Mouse (Mus musculus) CH12.LX (cell line): ENCODE data around the gene Pxn. TPM values are rescaled to one million over a fixed set of nuclear protein-coding genes. Genes with fewer than 3 reads are reported as not detected.

ENCODE experiments used
- DNase-seq: peaks from one replicate; pipeline ENCODE4 v3.0.0-alpha.2; 2013; ENCODE audit errors: extremely low read depth
- H3K27ac ChIP-seq: 2 replicates; pipeline ENCODE4 v1.5.1; 2012; ENCODE audit warnings: low read depth, mild to moderate bottlenecking, control low read depth, moderate library complexity; ENCODE audit not compliant: insufficient read depth
- H3K27me3 ChIP-seq: replicated peaks from 2 replicates; pipeline ENCODE3; 2012; ENCODE audit warnings: inconsistent platforms
- H3K36me3 ChIP-seq, 2 experiments: replicated peaks in 1 of 2; 2 replicates each; pipeline versions ENCODE3 to v1.6.1; 2012; ENCODE audit warnings: inconsistent platforms in 1 of 2, low read length in 1 of 2, mild to moderate bottlenecking in 1 of 2, mixed read lengths in 1 of 2, moderate library complexity in 1 of 2; ENCODE audit not compliant: control insufficient read depth in 1 of 2, insufficient read depth in 1 of 2
- H3K4me1 ChIP-seq, 2 experiments: 2 replicates each; pipeline ENCODE4 v1.6.1; 2012; ENCODE audit warnings: inconsistent platforms in 1 of 2, moderate library complexity in 1 of 2; ENCODE audit not compliant: insufficient read depth in 2 of 2, control insufficient read depth in 1 of 2
- H3K4me2 ChIP-seq: 2 replicates; pipeline ENCODE4 v1.6.1; 2012; ENCODE audit warnings: low read depth, mild to moderate bottlenecking, control low read depth; ENCODE audit not compliant: poor library complexity, insufficient read depth, severe bottlenecking
- H3K4me3 ChIP-seq, 3 experiments: fragments of 150-350 bp in 1 of 3; sonication (generic) in 1 of 3; replicated peaks in 1 of 3; 2 replicates each; pipeline versions ENCODE3 to v1.5.1; 2011 to 2012; ENCODE audit warnings: low read depth in 2 of 3, low read length in 2 of 3, mild to moderate bottlenecking in 2 of 3, moderate library complexity in 2 of 3, control low read depth in 1 of 3, improper control_type of control experiment in 1 of 3, inconsistent platforms in 1 of 3, mixed read lengths in 1 of 3; ENCODE audit not compliant: poor library complexity in 1 of 3
- H3K79me2 ChIP-seq: replicated peaks from 2 replicates; pipeline ENCODE4 v1.6.1; 2012; ENCODE audit warnings: mild to moderate bottlenecking, moderate library complexity; ENCODE audit not compliant: control insufficient read depth, poor library complexity, insufficient read depth, severe bottlenecking; ENCODE audit errors: extremely low read depth
- H3K9ac ChIP-seq: 2 replicates; pipeline ENCODE4 v1.6.1; 2012; ENCODE audit warnings: low read depth, mild to moderate bottlenecking, control low read depth, moderate library complexity; ENCODE audit not compliant: insufficient read depth
- H3K9me3 ChIP-seq: replicated peaks from 2 replicates; pipeline ENCODE3; 2012; ENCODE audit warnings: low read length, inconsistent platforms, mixed read lengths
- E2F4 ChIP-seq: IDR thresholded peaks from 2 replicates; pipeline ENCODE4 v1.6.1; 2011; ENCODE audit warnings: low read depth, low read length, improper control_type of control experiment; ENCODE audit not compliant: insufficient replicate concordance
- ELF1 ChIP-seq: IDR thresholded peaks from 2 replicates; pipeline ENCODE4 v1.6.1; 2014; ENCODE audit warnings: low read depth, mild to moderate bottlenecking, inconsistent platforms, low read length, improper control_type of control experiment
- EP300 ChIP-seq: IDR thresholded peaks from 2 replicates; pipeline ENCODE4 v1.6.1; 2011; ENCODE audit warnings: low read length, improper control_type of control experiment
- GABPA ChIP-seq: IDR thresholded peaks from 2 replicates; pipeline ENCODE4 v1.6.1; 2012; ENCODE audit warnings: low read depth, low read length, improper control_type of control experiment, inconsistent platforms; ENCODE audit not compliant: insufficient replicate concordance
- JUN ChIP-seq: IDR thresholded peaks from 2 replicates; pipeline ENCODE4 v1.6.1; 2011; ENCODE audit warnings: low read depth, mild to moderate bottlenecking, low read length, improper control_type of control experiment, moderate library complexity; ENCODE audit not compliant: insufficient read depth
- KAT2A ChIP-seq: IDR thresholded peaks from 2 replicates; pipeline ENCODE4 v1.6.1; 2012; ENCODE audit warnings: low read length, improper control_type of control experiment, inconsistent platforms; ENCODE audit not compliant: insufficient replicate concordance
- MAX ChIP-seq: IDR thresholded peaks from 2 replicates; pipeline ENCODE4 v1.6.1; 2011; ENCODE audit warnings: low read length, improper control_type of control experiment
- MAZ ChIP-seq: IDR thresholded peaks from 2 replicates; pipeline ENCODE4 v1.6.1; 2012; ENCODE audit warnings: low read depth, mild to moderate bottlenecking, inconsistent platforms, low read length, improper control_type of control experiment, moderate library complexity
- MXI1 ChIP-seq: IDR thresholded peaks from 2 replicates; pipeline ENCODE4 v1.6.1; 2011; ENCODE audit warnings: mild to moderate bottlenecking, low read depth, low read length, improper control_type of control experiment
- MYC ChIP-seq: IDR thresholded peaks from 2 replicates; pipeline ENCODE4 v1.6.1; 2011; ENCODE audit warnings: low read depth, mild to moderate bottlenecking, improper control_type of control experiment, low read length
- NRF1 ChIP-seq: IDR thresholded peaks from 2 replicates; pipeline ENCODE4 v1.6.1; 2014; ENCODE audit warnings: low read depth, mild to moderate bottlenecking, inconsistent platforms, low read length, improper control_type of control experiment, moderate library complexity
- POLR2A ChIP-seq: IDR thresholded peaks from 2 replicates; pipeline ENCODE4 v1.6.1; 2011; ENCODE audit warnings: low read depth, mild to moderate bottlenecking, improper control_type of control experiment, low read length
- POLR2AphosphoS2 ChIP-seq: IDR thresholded peaks from 2 replicates; pipeline ENCODE4 v1.6.1; 2011; ENCODE audit warnings: low read depth, low read length, improper control_type of control experiment
- RCOR1 ChIP-seq: conservative IDR thresholded peaks from 2 replicates; pipeline ENCODE4 v1.6.1; 2012; ENCODE audit warnings: low read depth, mild to moderate bottlenecking, inconsistent platforms, low read length, improper control_type of control experiment
- SIN3A ChIP-seq: IDR thresholded peaks from 2 replicates; pipeline ENCODE4 v1.6.1; 2012; ENCODE audit warnings: low read length, improper control_type of control experiment, inconsistent platforms
- TCF12 ChIP-seq: IDR thresholded peaks from 2 replicates; pipeline ENCODE4 v1.6.1; 2014; ENCODE audit warnings: low read depth, mild to moderate bottlenecking, inconsistent platforms, low read length, improper control_type of control experiment
- ZC3H11A ChIP-seq: IDR thresholded peaks from 2 replicates; pipeline ENCODE4 v1.6.1; 2012; ENCODE audit warnings: low read depth, mild to moderate bottlenecking, inconsistent platforms, low read length, improper control_type of control experiment
- ZMIZ1 ChIP-seq: IDR thresholded peaks from 2 replicates; pipeline ENCODE4 v1.6.1; 2012; ENCODE audit warnings: low read depth, mild to moderate bottlenecking, inconsistent platforms, low read length, improper control_type of control experiment
- ZNF384 ChIP-seq: IDR thresholded peaks from 2 replicates; pipeline ENCODE4 v1.6.1; 2012; ENCODE audit warnings: low read depth, low read length, improper control_type of control experiment, inconsistent platforms
- dilution Hi-C: fragments of 300-500 bp; cut with MboI; formaldehyde crosslinking; loops from 2 replicates; pipeline ENCODE4 v1.14.3; 2020; ENCODE audit warnings: low sequenced_read_pairs; ENCODE audit not compliant: extremely low pct_unique_long_range_greater_than_20kb, extremely low pct_ligation_motif_present
- in situ Hi-C: fragments of 300-500 bp; cut with MboI; formaldehyde crosslinking; loops from 3 replicates; pipeline ENCODE4 v1.14.3; 2019; ENCODE audit warnings: low sequenced_read_pairs, low pct_ligation_motif_present, low pct_unique_long_range_greater_than_20kb, mixed read lengths
- polyA plus RNA-seq: library from polyadenylated mRNA; unstranded; fragments of >175 nt; gene quantifications from 2 replicates; pipeline ENCODE4 v1.2.1, GENCODE M21; 2012; ENCODE audit warnings: low read depth; ENCODE audit not compliant: insufficient read length
- total RNA-seq, 2 experiments: library from RNA; depleted of rRNA; stranded (reverse); fragments of 300-350 nt in 1 of 2; fragments of >200 nt in 1 of 2; gene quantifications; 2 replicates each; pipeline ENCODE4 v1.2.3; 2012 to 2014

Pxn gene
- total and polyA plus RNA-seq, 3 experiments, result 17.0 to 43.4 (median 21.1) TPM

DNA sequence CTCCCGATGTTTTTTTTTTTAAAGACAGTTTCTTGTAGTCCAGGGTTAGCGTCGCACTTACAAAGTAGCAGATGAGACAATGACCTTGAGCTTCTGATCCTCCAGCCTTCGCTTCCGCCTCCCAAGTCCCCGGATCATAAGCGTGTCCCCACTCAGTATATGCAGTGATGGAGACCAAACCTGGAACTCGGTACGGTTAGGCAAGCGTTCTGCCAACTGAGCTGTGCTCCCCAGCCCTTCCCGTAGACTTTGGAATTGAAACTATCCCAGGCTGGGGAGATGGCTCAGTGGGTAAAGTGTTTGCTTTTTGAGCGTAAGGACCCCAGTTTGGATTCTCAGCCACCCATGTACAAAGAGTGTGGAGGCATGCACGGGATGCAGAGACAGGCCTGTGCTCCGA, 6.8 kb downstream of the Pxn start:
- Histone ChIP-seq H3K9me3 (no peaks in the 10 kb centered on the region), H3K27me3 (no peaks in the 10 kb centered on the region), H3K4me3 (no peak overlapping the region), H3K4me1 (peaks cover 26 to 59% of the 10 kb centered on the region in 2 experiments)
- dilution Hi-C loops, result no loop called here
- in situ Hi-C loops, result no loop called here
- TF ChIP-seq ZC3H11A, result no peak
- no peak for TF ChIP-seq GABPA
- TF ChIP-seq TCF12, result no peak
- TF ChIP-seq RCOR1, result no peak
- TF ChIP-seq SIN3A, result no peak
- no peak for TF ChIP-seq ZMIZ1
- no peak for TF ChIP-seq E2F4
- TF ChIP-seq POLR2AphosphoS2, result no peak
- no peak for TF ChIP-seq ELF1
- TF ChIP-seq EP300, result no peak
- no peak for TF ChIP-seq MAX
- TF ChIP-seq MAZ, result no peak
- TF ChIP-seq ZNF384, result no peak
- TF ChIP-seq MYC, result no peak
- no peak for TF ChIP-seq POLR2A
- no peak for TF ChIP-seq NRF1
- TF ChIP-seq KAT2A, result no peak
- no peak for TF ChIP-seq JUN
- no peak for TF ChIP-seq MXI1
- TF ChIP-seq, all 38 proteins: peak for 0
- no peak overlapping the region for H3K27ac ChIP-seq
- no peak overlapping the region for H3K4me2 ChIP-seq
- H3K9ac ChIP-seq, result no peak overlapping the region
- H3K36me3 ChIP-seq, result peaks cover 2 to 32% of the 10 kb centered on the region in 2 experiments
- DNase-seq, result no peak
- H3K79me2 ChIP-seq, result no peaks in the 10 kb centered on the region

DNA sequence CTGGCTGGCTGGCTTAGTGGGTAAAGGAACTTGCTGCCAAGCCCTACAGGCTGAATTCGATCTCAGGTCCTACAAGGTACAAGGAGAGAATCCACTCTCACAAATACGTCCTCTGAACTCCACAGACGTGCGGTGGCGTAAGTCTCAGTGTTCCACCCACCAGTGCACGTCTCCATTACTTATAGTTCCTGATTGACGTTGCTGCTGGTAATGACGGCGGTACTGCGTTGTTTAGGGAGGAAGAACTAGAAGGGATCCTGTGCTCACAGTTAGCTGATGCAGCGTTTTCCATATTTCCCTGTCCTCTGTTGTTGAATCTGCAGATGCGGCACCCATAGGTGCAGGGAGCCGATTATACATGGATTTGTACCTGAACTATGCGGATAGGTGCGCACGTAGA, 7.2 kb downstream of the Pxn start:
- in situ Hi-C loops, result no loop called here
- Histone ChIP-seq H3K9me3 (no peaks in the 10 kb centered on the region), H3K4me3 (no peak overlapping the region), H3K27me3 (no peaks in the 10 kb centered on the region), H3K36me3 (peaks cover 2 to 31% of the 10 kb centered on the region in 2 experiments), H3K4me1 (peaks cover 21 to 54% of the 10 kb centered on the region in 2 experiments), H3K4me2 (no peak overlapping the region), H3K79me2 (no peaks in the 10 kb centered on the region), H3K9ac (no peak overlapping the region), H3K27ac (no peak overlapping the region)
- no peak for DNase-seq
- dilution Hi-C loops, result no loop called here
- TF ChIP-seq SIN3A (no peak), ZMIZ1 (no peak)
